10 mouse cellular contexts compared by ENCODE assay signal in the genomic region with DNA sequence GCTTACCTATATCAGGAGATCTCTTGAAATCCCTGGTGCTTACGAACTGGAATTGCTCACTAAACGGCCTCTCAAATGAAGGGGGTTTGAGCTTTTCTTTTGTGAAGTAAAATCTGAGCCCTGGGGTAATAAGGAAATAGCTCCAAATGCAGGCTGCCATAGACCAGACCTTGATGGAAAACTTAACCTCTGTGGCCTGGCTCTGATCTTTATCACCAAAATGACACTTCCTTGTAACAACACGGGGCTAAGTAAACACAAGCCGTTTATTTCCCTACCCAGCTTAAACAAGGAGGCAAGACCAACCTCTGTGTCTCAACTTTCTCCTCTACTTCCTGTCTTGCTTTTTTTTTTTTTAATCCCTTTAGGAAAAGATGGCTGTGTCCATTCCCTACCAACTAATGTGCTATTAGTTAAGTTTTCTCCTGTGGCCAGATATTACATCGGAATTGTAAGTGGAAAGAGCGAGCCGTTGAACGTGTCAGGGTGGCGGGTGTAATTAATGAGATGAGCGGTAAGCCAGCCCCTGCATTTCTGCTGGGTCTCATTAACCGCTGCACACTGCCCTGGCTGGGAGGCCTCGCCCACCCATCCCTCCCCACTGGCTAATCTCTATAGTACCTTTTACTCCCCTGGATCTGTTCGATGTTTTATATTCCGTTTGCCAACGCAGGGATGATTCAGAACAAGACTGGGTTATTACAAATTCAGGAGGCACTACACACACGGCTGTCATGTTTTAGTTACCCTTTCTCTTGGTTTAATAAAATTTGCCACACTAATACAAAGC. TPM values are rescaled to one million over a fixed set of nuclear protein-coding genes. Genes with fewer than 3 reads are reported as not detected.
DNase-seq lines count a peak whose midpoint lies in the region; ATAC-seq and TF ChIP-seq lines count a peak whose summit lies in the region.
"Had no signal": no experiment of that assay in that cellular context is flagged by ENCODE, and none has a peak within 500 bp of the region (broad histone marks: within the 10 kb centered on the region; RNA-seq: fewer than 3 reads in every experiment).

No protein-coding gene starts in this region.

- TF ChIP-seq EP300 in heart, postnatal 0 days (IDR thresholded peaks at IDR 0.05; ENCODE audit: low read depth), result no peak

- 0 out of 2 replicates have a peak, but pooled peaks cover 6% of the 10 kb centered on the region for H3K4me1 ChIP-seq in heart, postnatal 0 days (ENCODE audit: control insufficient read depth, insufficient read depth)
- peaks cover 11% of the 10 kb centered on the region; the same call in 1 of the 2 replicates for H3K4me1 ChIP-seq in embryonic facial prominence, embryonic 14.5 days (ENCODE audit: control insufficient read depth, insufficient read depth, low read length)
- no peaks in the 10 kb centered on the region for H3K4me1 ChIP-seq in intestine, postnatal 0 days (replicated peaks; ENCODE audit: control insufficient read depth, insufficient read depth, low read length)
- peaks cover 12% of the 10 kb centered on the region for H3K4me1 ChIP-seq in neural tube, embryonic 14.5 days (ENCODE audit: control insufficient read depth, insufficient read depth, low read length)

- no peaks in the 10 kb centered on the region for H3K9me3 ChIP-seq in heart, postnatal 0 days (replicated peaks; ENCODE audit: control insufficient read depth, low read length)
- no peaks in the 10 kb centered on the region for H3K9me3 ChIP-seq in embryonic facial prominence, embryonic 14.5 days (ENCODE audit: control insufficient read depth, low read length)
- H3K9me3 ChIP-seq in intestine, postnatal 0 days (ENCODE audit: control insufficient read depth), result no peaks in the 10 kb centered on the region
- no peaks in the 10 kb centered on the region for H3K9me3 ChIP-seq in neural tube, embryonic 14.5 days (ENCODE audit: control insufficient read depth, low read length)

- H3K27ac ChIP-seq in heart, postnatal 0 days (ENCODE audit: low read depth), result no peak overlapping the region
- H3K27ac ChIP-seq in embryonic facial prominence, embryonic 14.5 days (replicated peaks; ENCODE audit: low read depth, low read length), result no peak overlapping the region
- no peak overlapping the region for H3K27ac ChIP-seq in intestine, postnatal 0 days (ENCODE audit: low read depth, low read length)
- H3K27ac ChIP-seq in neural tube, embryonic 14.5 days (ENCODE audit: low read depth, low read length), result peak overlapping the region; percentile 59

- H3K36me3 ChIP-seq in heart, postnatal 0 days (replicated peaks; ENCODE audit: control insufficient read depth, insufficient read depth, low read length), result no peaks in the 10 kb centered on the region
- H3K36me3 ChIP-seq in embryonic facial prominence, embryonic 14.5 days (ENCODE audit: control insufficient read depth, insufficient read depth, low read length), result no peaks in the 10 kb centered on the region
- H3K36me3 ChIP-seq in intestine, postnatal 0 days (ENCODE audit: control insufficient read depth, insufficient read depth), result no peaks in the 10 kb centered on the region
- no peaks in the 10 kb centered on the region for H3K36me3 ChIP-seq in neural tube, embryonic 14.5 days (ENCODE audit: control insufficient read depth, insufficient read depth, low read length)

- WGBS in heart, postnatal 0 days, result 16% methylated on average over 16 of the region's 16 CpGs
- 6% methylated on average over 16 of the region's 16 CpGs for WGBS in embryonic facial prominence, embryonic 14.5 days
- WGBS in intestine, postnatal 0 days, result 8% methylated on average over 16 of the region's 16 CpGs
- WGBS in neural tube, embryonic 14.5 days, result 5% methylated on average over 16 of the region's 16 CpGs

- H3K27me3 ChIP-seq in heart, postnatal 0 days (ENCODE audit: control insufficient read depth, insufficient read depth, low read length), result peaks cover 51% of the 10 kb centered on the region
- peaks cover 24% of the 10 kb centered on the region for H3K27me3 ChIP-seq in embryonic facial prominence, embryonic 14.5 days (replicated peaks; ENCODE audit: control insufficient read depth, insufficient read depth, low read length)
- peaks cover 14% of the 10 kb centered on the region; the same call in 1 of the 2 replicates for H3K27me3 ChIP-seq in intestine, postnatal 0 days (replicated peaks; ENCODE audit: control insufficient read depth, insufficient read depth, low read length)
- H3K27me3 ChIP-seq in neural tube, embryonic 14.5 days (ENCODE audit: control insufficient read depth, insufficient read depth, low read length), result peaks cover 4% of the 10 kb centered on the region; the same call in 1 of the 2 replicates

- no peak for DNase-seq in heart, postnatal 0 days (ENCODE audit: low spot score)
- no peak for DNase-seq in heart, postnatal 10 days
- no peak for DNase-seq in embryonic facial prominence, embryonic 14.5 days (ENCODE audit: low spot score)
- no peak for DNase-seq in ovary, postnatal 36 days (ENCODE audit: low spot score)
- no peak for DNase-seq in heart, postnatal 36 days

- TF ChIP-seq CTCF in heart, postnatal 0 days (IDR thresholded peaks at IDR 0.05; ENCODE audit: low read depth), result no peak
- TF ChIP-seq CTCF in intestine, postnatal 0 days (IDR thresholded peaks at IDR 0.05; ENCODE audit: low read depth), result no peak

- no peak overlapping the region for H3K9ac ChIP-seq in heart, postnatal 0 days (replicated peaks; ENCODE audit: low read depth, low read length)
- no peak overlapping the region for H3K9ac ChIP-seq in embryonic facial prominence, embryonic 14.5 days (ENCODE audit: low read depth, low read length)
- H3K9ac ChIP-seq in intestine, postnatal 0 days (ENCODE audit: low read depth, low read length), result no peak overlapping the region
- peak overlapping the region; percentile 55 for H3K9ac ChIP-seq in neural tube, embryonic 14.5 days (replicated peaks; ENCODE audit: low read depth, low read length)

- H3K4me3 ChIP-seq in heart, postnatal 0 days (ENCODE audit: low read depth, low read length), result peak overlapping the region; percentile 37
- peak overlapping the region; percentile 56 for H3K4me3 ChIP-seq in embryonic facial prominence, embryonic 14.5 days (ENCODE audit: low read depth, low read length)
- H3K4me3 ChIP-seq in intestine, postnatal 0 days (ENCODE audit: low read depth, low read length), result peak overlapping the region; percentile 46
- peak overlapping the region; percentile 37 for H3K4me3 ChIP-seq in neural tube, embryonic 14.5 days (ENCODE audit: low read depth, low read length)

- no peak for ATAC-seq in heart, postnatal 0 days (ENCODE audit: insufficient read depth, low read depth)
- no peak for ATAC-seq in embryonic facial prominence, embryonic 14.5 days (ENCODE audit: low read depth)
- no peak for ATAC-seq in intestine, postnatal 0 days
- ATAC-seq in neural tube, embryonic 14.5 days (ENCODE audit: low read depth), result no peak
- no peak for ATAC-seq in monocyte, adult 5-6 weeks (replicated peaks; ENCODE audit: insufficient number of reproducible peaks, low FRiP score, low TSS enrichment, poor library complexity, severe bottlenecking)

- peak overlapping the region; percentile 64 for H3K4me2 ChIP-seq in heart, postnatal 0 days (ENCODE audit: low read depth, low read length)
- peak overlapping the region; percentile 99 for H3K4me2 ChIP-seq in embryonic facial prominence, embryonic 14.5 days (ENCODE audit: low read depth, low read length)
- peak overlapping the region; percentile 88 for H3K4me2 ChIP-seq in intestine, postnatal 0 days (replicated peaks; ENCODE audit: low read depth)
- H3K4me2 ChIP-seq in neural tube, embryonic 14.5 days (ENCODE audit: low read depth, low read length), result peak overlapping the region; percentile 97

- intact Hi-C loops in heart, postnatal 10 days (cut with DNase I), result no loop called here
- intact Hi-C loops in heart, postnatal 36 days (cut with DNase I), result no loop called here

RNA-seq across cellular contexts. Expression of a gene that starts 47.7 kb away (rescaled TPM):
- not detected in 2 replicates for total RNA-seq in heart, postnatal 0 days (2014; rRNA removed; ENCODE audit: low replicate concordance)
- polyA plus RNA-seq in heart, postnatal 0 days (2015; fragmentation: Nextera tagmentation; extraction: Ambion mirVana), result 0.03 TPM in 2 replicates
- under 1 TPM in 1 of 2 experiments, not detected in 1; 0.07 TPM for total RNA-seq in heart, postnatal 10 days (2021)
- 0.78 and 1.1 TPM in 2 replicates for polyA plus RNA-seq in embryonic facial prominence, embryonic 14.5 days (2014; fragmentation: Nextera tagmentation; extraction: Ambion mirVana)
- 0.63 and 0.68 TPM in 2 replicates for polyA plus RNA-seq in intestine, postnatal 0 days (2015; fragmentation: Nextera tagmentation; extraction: Ambion mirVana)
- polyA plus RNA-seq in neural tube, embryonic 14.5 days (2014; fragmentation: Nextera tagmentation; extraction: Ambion mirVana), result 5.2 and 5.6 TPM in 2 replicates
- total RNA-seq in monocyte, adult 5-6 weeks (2017), result not detected in 3 replicates
- under 1 TPM in 1 of 2 experiments, not detected in 1; 0.11 TPM for total RNA-seq in heart, postnatal 36 days (2021)
- total RNA-seq: MEL had no signal
- polyA plus RNA-seq: erythroblast, embryonic 14.5 days had no signal
